Comparison of ENCODE assay signal across 1 mouse cellular context in the genomic region with DNA sequence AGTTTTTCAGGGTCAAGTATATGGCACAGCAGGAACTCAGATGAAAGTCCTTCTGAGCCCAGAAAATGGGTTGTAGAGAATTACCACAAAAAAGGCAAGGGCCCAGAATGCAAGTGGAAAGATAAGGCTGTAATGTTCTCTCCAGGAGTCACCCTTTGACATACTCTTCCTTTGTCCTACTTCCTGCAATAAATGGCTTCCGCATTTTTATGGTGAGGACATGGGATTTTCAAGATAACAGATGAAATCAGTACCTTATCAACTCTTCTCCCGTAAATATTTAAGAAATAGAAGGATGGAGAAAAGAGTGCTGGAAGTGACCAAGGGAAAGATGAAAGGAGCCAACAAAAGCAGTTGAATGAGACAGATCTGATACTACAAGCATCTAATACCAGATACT.
TF ChIP-seq lines count a peak whose summit lies in the region.

No protein-coding gene starts in this region.

TF ChIP-seq in MEL, 35 proteins besides CTCF, POLR2A, EP300 and RAD21 (continued from another document):
- TF ChIP-seq POLR2AphosphoS5 (IDR thresholded peaks at IDR 0.05; ENCODE audit: borderline replicate concordance, low read depth, low read length), result no peak
- no peak for TF ChIP-seq USF1 (IDR thresholded peaks at IDR 0.05; ENCODE audit: low read depth, low read length)
- TF ChIP-seq NRF1 (IDR thresholded peaks at IDR 0.05; ENCODE audit: insufficient read depth, low read depth, low read length, poor library complexity, severe bottlenecking), result no peak
- TF ChIP-seq GABPA (IDR thresholded peaks at IDR 0.05; ENCODE audit: low read depth, low read length), result no peak
- TF ChIP-seq ZC3H11A (IDR thresholded peaks at IDR 0.05; ENCODE audit: low read depth, low read length), result no peak
- TF ChIP-seq HCFC1 (IDR thresholded peaks at IDR 0.05; ENCODE audit: low read depth, low read length), result no peak
- no peak for TF ChIP-seq KAT2A (conservative IDR thresholded peaks at IDR 0.05; ENCODE audit: low read depth, low read length)
- peak; percentile 74 for TF ChIP-seq GATA1 (IDR thresholded peaks at IDR 0.05; ENCODE audit: low read depth, low read length)
- no peak for TF ChIP-seq POLR2AphosphoS2 (IDR thresholded peaks at IDR 0.05; ENCODE audit: low read length)
- no peak for TF ChIP-seq TBP (IDR thresholded peaks at IDR 0.05; ENCODE audit: low read depth, low read length)
- TF ChIP-seq CHD2 (IDR thresholded peaks at IDR 0.05; ENCODE audit: low read length), result no peak
- TF ChIP-seq NELFE (IDR thresholded peaks at IDR 0.05; ENCODE audit: low read depth, low read length), result no peak
- TF ChIP-seq TCF12 (IDR thresholded peaks at IDR 0.05; ENCODE audit: low read depth, low read length), result no peak
